Mouse (Mus musculus) embryo, embryonic 11.5 days (tissue): ENCODE measurements around the gene Iqcf3.

Experiments used
- DNase-seq: peaks from one replicate; pipeline ENCODE4 v3.0.0-alpha.2; 2012; ENCODE audit warnings: low read depth, low spot score

The Iqcf3 gene

DNA sequence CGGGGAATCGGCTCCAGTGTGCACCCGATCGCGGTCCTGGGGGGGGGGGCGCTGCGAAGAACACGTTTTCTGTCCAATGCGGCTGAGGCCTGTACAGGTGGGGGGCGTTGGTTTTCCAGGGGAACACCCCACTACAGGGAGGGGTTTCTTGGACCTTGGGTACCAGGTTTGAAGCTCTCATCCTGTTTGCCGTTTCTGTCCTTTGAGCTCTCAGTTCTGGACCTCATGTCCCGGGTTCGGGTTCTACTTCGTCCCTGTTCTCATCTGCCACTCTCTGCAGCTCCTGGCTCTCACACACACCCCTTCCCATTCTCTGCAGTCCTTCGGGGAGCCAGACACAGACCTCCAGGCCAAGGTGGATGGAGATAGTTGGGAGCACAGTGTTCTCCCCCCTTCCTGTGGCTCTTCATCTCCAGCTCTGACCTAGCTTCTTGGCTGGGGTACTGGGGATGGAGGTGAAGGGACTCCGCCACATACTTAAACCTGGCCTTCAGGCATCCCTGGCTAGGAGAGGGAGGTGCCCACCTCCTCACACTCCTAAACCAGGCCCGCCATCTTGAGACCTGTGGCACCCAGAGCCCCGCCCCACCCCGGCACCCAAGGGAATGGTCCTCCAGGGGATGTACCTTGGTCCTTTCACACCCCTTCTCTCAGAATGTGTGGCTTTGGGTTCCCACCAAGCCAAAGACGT, 107.2 kb downstream of the Iqcf3 start:
- DNase-seq = no peak

DNA sequence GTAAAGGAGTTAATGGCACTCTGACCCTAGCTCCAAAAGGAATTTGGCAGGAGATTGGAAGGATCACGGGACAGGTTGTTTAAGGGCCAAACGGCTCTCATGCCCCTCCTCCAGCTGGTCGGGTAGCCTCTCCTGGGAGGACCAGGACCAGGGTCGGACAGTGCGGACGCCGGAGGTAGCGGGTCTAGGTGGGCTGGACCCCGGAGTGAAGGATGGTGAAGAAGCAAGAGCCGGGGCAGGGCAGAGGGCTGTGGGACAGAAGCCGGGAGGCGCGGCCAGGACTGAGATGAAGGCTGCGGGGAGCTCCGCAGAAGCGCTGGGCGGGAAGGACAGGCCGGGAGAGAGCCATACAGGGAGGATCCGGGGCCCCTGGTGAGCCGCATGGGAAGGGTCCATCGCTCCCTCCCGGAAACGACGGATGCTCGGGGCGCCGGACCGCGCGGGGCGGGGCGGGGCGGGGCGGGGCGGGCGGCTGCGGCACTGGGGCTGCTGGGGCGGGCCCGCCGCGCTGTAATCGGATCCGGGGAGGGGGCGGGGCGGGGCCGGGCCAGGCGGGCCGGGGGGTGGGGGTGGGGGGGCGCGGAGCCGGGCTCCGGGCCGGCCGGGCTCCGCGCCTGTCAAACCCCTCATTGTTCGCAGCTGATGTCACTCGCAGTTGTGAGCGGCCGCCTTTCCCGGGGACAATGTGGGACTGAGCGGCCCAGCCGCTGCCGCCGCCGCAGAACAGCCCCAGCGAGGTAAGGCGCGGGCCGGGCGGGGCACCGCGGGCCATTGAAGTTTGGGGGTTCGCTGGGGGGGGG, 108.0 kb downstream of the Iqcf3 start, which contains the start of gene Pcbp4:
Pcbp4 (plus strand) TSS at position 21 of the 800 bp plus-strand sequence.
- DNase-seq = no peak
